Mouse (Mus musculus): ENCODE results near the gene Prc1.

GRCm38 (mm10) chr7:80301522-80301921 lies 7.3 kb downstream of the Prc1 start:
- no peak for TF ChIP-seq ZC3H11A (IDR thresholded peaks at IDR 0.05; ENCODE audit: borderline replicate concordance, low read depth, low read length)
- no peak for TF ChIP-seq ZNF384 (IDR thresholded peaks at IDR 0.05; ENCODE audit: low read depth, low read length)
- TF ChIP-seq HCFC1 (IDR thresholded peaks at IDR 0.05; ENCODE audit: borderline replicate concordance, insufficient read depth, low read length) = no peak
- TF ChIP-seq MAFK (IDR thresholded peaks at IDR 0.05; ENCODE audit: insufficient read depth, low read depth, low read length) = no peak
